ENCODE assay signal across 13 mouse cellular contexts in genomic region chr7:82269948-82270347, GRCm38 (mm10).
A peak's percentile ranks its signal among the peaks of the same experiment; 100 is the strongest.
DNase-seq lines count a peak whose midpoint lies in the region; ATAC-seq and TF ChIP-seq lines count a peak whose summit lies in the region.
"Had no signal": no experiment of that assay in that cellular context is flagged by ENCODE, and none has a peak within 500 bp of the region (broad histone marks: within the 10 kb centered on the region; RNA-seq: fewer than 3 reads in every experiment).

No protein-coding gene starts in this region.

- no peaks in the 10 kb centered on the region for H3K36me3 ChIP-seq in forebrain, embryonic 12.5 days (replicated peaks)
- H3K36me3 ChIP-seq: heart, embryonic 15.5 days; liver, embryonic 13.5 days had no signal

- no peaks in the 10 kb centered on the region for H3K9me3 ChIP-seq in forebrain, embryonic 12.5 days
- H3K9me3 ChIP-seq: heart, embryonic 15.5 days; liver, embryonic 13.5 days; megakaryocyte, embryonic 14.5 days had no signal

- no peak overlapping the region for H3K9ac ChIP-seq in forebrain, embryonic 12.5 days
- H3K9ac ChIP-seq: heart, embryonic 15.5 days; liver, embryonic 13.5 days had no signal

- H3K4me3 ChIP-seq in layer of hippocampus, adult 2 months: no peak overlapping the region
- H3K4me3 ChIP-seq in forebrain, embryonic 12.5 days (replicated peaks): no peak overlapping the region
- H3K4me3 ChIP-seq: heart, embryonic 15.5 days; liver, embryonic 13.5 days; megakaryocyte, embryonic 14.5 days had no signal

- ATAC-seq in inflammation-experienced regulatory T-cells, adult 6 months: no peak
- ATAC-seq in forebrain, embryonic 12.5 days (ENCODE audit: low FRiP score): no peak

- no peak overlapping the region for H3K4me2 ChIP-seq in forebrain, embryonic 12.5 days
- H3K4me2 ChIP-seq: heart, embryonic 15.5 days; liver, embryonic 13.5 days had no signal

- H3K4me1 ChIP-seq in forebrain, embryonic 12.5 days: no peaks in the 10 kb centered on the region
- H3K4me1 ChIP-seq: liver, embryonic 13.5 days; megakaryocyte, embryonic 14.5 days had no signal

- DNase-seq in cerebellum, postnatal 10 days: peak; percentile 36 to 48
- DNase-seq in cerebellum, adult 9-11 months: no peak
- DNase-seq in layer of hippocampus, adult 2 months (ENCODE audit: low spot score in 2 of 2): no peak
- DNase-seq in layer of hippocampus, adult 9-11 months: no peak
- DNase-seq in 3T3-L1 (ENCODE audit: low read depth, low spot score): peak; percentile 36
- DNase-seq in R1 (ENCODE audit: low read depth, low spot score): peak; percentile 76
- DNase-seq: gastrocnemius, postnatal 10 days; liver, embryonic 13.5 days; thymus, postnatal 25 days had no signal

- H3K27ac ChIP-seq in layer of hippocampus, adult 2 months: no peak overlapping the region
- H3K27ac ChIP-seq in forebrain, embryonic 12.5 days: no peak overlapping the region
- H3K27ac ChIP-seq: heart, embryonic 15.5 days; liver, embryonic 13.5 days had no signal

- no peaks in the 10 kb centered on the region for H3K27me3 ChIP-seq in forebrain, embryonic 12.5 days
- H3K27me3 ChIP-seq: heart, embryonic 15.5 days; liver, embryonic 13.5 days; megakaryocyte, embryonic 14.5 days had no signal

- 14% methylated on average over 1 of the region's 1 CpGs for WGBS in forebrain, embryonic 12.5 days

- TF ChIP-seq CTCF in layer of hippocampus, adult 2 months (conservative IDR thresholded peaks at IDR 0.05): peak; percentile 75

Comparison
In these comparisons a context has a peak if more than half of its experiments do, and no peak if none do; other contexts are left out.
1. DNase-seq: peak in cerebellum, postnatal 10 days (2 of 2), 3T3-L1 (single experiment) and R1 (single experiment); none in cerebellum, adult 9-11 months (single experiment), layer of hippocampus, adult 2 months (0 of 2) and layer of hippocampus, adult 9-11 months (single experiment).